ENCODE assay signal across 12 mouse cellular contexts in the genomic region with DNA sequence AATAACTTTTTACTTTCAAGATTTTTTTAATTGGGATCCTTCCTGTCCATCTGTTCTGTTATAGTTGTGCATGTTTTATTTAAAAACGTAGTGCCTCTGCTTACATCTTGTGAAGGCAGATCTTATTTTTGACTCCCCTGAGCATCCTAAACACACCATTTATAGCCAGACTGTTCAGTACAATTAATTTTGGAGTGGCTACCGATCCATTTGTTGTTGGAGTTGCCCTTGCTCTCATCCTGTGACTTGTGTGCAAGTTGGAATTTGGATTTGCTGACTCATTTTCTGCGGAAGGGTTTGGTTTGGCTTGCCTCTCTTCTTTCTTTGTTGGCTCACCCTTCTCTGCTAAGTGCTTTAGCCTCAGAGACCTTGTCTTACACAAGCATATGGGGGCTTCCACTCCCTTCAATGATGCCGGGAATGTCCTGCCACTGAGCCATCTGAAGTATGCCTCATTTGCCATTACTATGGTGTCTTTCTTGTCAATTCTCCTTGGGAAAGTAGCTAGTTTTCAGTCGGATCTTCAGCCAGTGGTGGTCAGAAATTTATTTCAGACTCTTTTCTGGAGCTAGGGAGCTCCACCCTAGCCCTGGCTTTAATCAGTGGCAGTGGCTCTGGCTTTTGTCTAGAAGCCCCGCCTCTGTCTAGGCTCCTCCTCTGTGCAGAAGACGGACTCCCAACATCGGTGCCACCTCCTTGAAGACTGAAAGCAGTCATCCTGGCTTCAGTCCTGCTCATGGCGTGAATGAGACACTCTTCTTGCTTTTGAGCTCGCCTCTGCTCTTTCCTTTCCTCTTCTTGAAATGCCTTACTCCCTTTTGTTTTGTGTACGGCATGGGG.
DNase-seq lines count a peak whose midpoint lies in the region; ATAC-seq and TF ChIP-seq lines count a peak whose summit lies in the region.
"Had no signal": no experiment of that assay in that cellular context is flagged by ENCODE, and none has a peak within 500 bp of the region (broad histone marks: within the 10 kb centered on the region; RNA-seq: fewer than 3 reads in every experiment).

No protein-coding gene starts in this region.

- TF ChIP-seq EP300 in heart, adult 2 months (IDR thresholded peaks at IDR 0.05; ENCODE audit: insufficient read depth, low read depth, low read length): no peak

- TF ChIP-seq CTCF in Patski (IDR thresholded peaks at IDR 0.05): no peak
- no peak for TF ChIP-seq CTCF in heart, adult 2 months (IDR thresholded peaks at IDR 0.05)

- 42% methylated on average over 11 of the region's 11 CpGs for WGBS in heart, adult 2 months
- 61% methylated on average over 11 of the region's 11 CpGs for WGBS in limb, embryonic 11.5 days
- 85% methylated on average over 11 of the region's 11 CpGs for WGBS in hindbrain, embryonic 10.5 days

- no peak for TF ChIP-seq POLR2A in heart, adult 2 months (IDR thresholded peaks at IDR 0.05; ENCODE audit: insufficient read depth, low read depth, low read length)

- intact Hi-C loops in heart, adult 2 months (cut with DNase I): no loop called here

- H3K27me3 ChIP-seq in Patski: peaks cover 5% of the 10 kb centered on the region
- H3K27me3 ChIP-seq in heart, adult 2 months (ENCODE audit: control insufficient read depth, insufficient read depth, low read length): no peaks in the 10 kb centered on the region
- no peaks in the 10 kb centered on the region for H3K27me3 ChIP-seq in limb, embryonic 11.5 days (ENCODE audit: control insufficient read depth, insufficient read depth, low read length)
- H3K27me3 ChIP-seq in hindbrain, embryonic 10.5 days (ENCODE audit: insufficient read depth, poor library complexity, severe bottlenecking): no peaks in the 10 kb centered on the region
- H3K27me3 ChIP-seq: stomach, embryonic 15.5 days had no signal

- CTCF ChIA-PET in Patski (lab: Charles Lee): no interaction called here

- H3K36me3 ChIP-seq in heart, adult 2 months (ENCODE audit: control insufficient read depth, insufficient read depth, low read length): no peaks in the 10 kb centered on the region
- H3K36me3 ChIP-seq in limb, embryonic 11.5 days (ENCODE audit: control insufficient read depth, insufficient read depth, low read length): no peaks in the 10 kb centered on the region
- no peaks in the 10 kb centered on the region for H3K36me3 ChIP-seq in hindbrain, embryonic 10.5 days
- H3K36me3 ChIP-seq: midbrain, embryonic 10.5 days; stomach, embryonic 15.5 days had no signal

- no peak overlapping the region for H3K4me2 ChIP-seq in limb, embryonic 11.5 days (ENCODE audit: low read depth, severe bottlenecking)
- H3K4me2 ChIP-seq: stomach, embryonic 15.5 days had no signal

- in situ Hi-C loops in Patski (cut with MboI; ENCODE audit: low pct_unique_long_range_greater_than_20kb): no loop called here

- no peaks in the 10 kb centered on the region for H3K79me2 ChIP-seq in heart, adult 2 months (replicated peaks; ENCODE audit: control insufficient read depth, insufficient read depth, low read length)

- DNase-seq in frontal cortex, postnatal 14 days (ENCODE audit: low spot score in 2 of 2): no peak
- peak; percentile 28 for DNase-seq in Patski (ENCODE audit: low read depth, low spot score)
- DNase-seq in heart, adult 2 months: peak; percentile 45 to 70
- peak; percentile 39 for DNase-seq in limb, embryonic 11.5 days (ENCODE audit: low spot score)
- no peak for DNase-seq in hindbrain, embryonic 10.5 days (ENCODE audit: low spot score)
- no peak for DNase-seq in retina, postnatal 1 day
- DNase-seq: adrenal gland, postnatal 10 days; kidney, postnatal 10 days had no signal

- POLR2A ChIA-PET in Patski (lab: Charles Lee): no interaction called here

- no peaks in the 10 kb centered on the region for H3K9me3 ChIP-seq in limb, embryonic 11.5 days (ENCODE audit: control insufficient read depth, low read length)
- H3K9me3 ChIP-seq in hindbrain, embryonic 10.5 days: no peaks in the 10 kb centered on the region
- H3K9me3 ChIP-seq: midbrain, embryonic 10.5 days; stomach, embryonic 15.5 days had no signal

- no peak overlapping the region for H3K4me3 ChIP-seq in heart, adult 2 months
- H3K4me3 ChIP-seq in limb, embryonic 11.5 days (ENCODE audit: low read depth, low read length): no peak overlapping the region
- no peak overlapping the region for H3K4me3 ChIP-seq in hindbrain, embryonic 10.5 days
- H3K4me3 ChIP-seq: midbrain, embryonic 10.5 days; stomach, embryonic 15.5 days had no signal

- ATAC-seq in frontal cortex, adult (ENCODE audit: low TSS enrichment): peak; percentile 21; the same call in 1 of the 2 replicates
- no peak for ATAC-seq in Patski
- no peak for ATAC-seq in limb, embryonic 11.5 days (ENCODE audit: insufficient number of reproducible peaks, low FRiP score, low TSS enrichment, low read depth)
- ATAC-seq in CD4-positive, CD25-positive, alpha-beta regulatory T cell, adult 4 months: no peak

- H3K27ac ChIP-seq in heart, adult 2 months: peak overlapping the region; percentile 72
- no peak overlapping the region for H3K27ac ChIP-seq in limb, embryonic 11.5 days (replicated peaks; ENCODE audit: low read depth, low read length)
- no peak overlapping the region for H3K27ac ChIP-seq in hindbrain, embryonic 10.5 days
- H3K27ac ChIP-seq: midbrain, embryonic 10.5 days; stomach, embryonic 15.5 days had no signal

- no peak overlapping the region for H3K9ac ChIP-seq in heart, adult 2 months (ENCODE audit: low read depth, low read length)
- no peak overlapping the region for H3K9ac ChIP-seq in limb, embryonic 11.5 days (ENCODE audit: low read length)
- H3K9ac ChIP-seq: stomach, embryonic 15.5 days had no signal

- no peaks in the 10 kb centered on the region; the same call in 1 of the 2 replicates for H3K4me1 ChIP-seq in heart, adult 2 months (ENCODE audit: control insufficient read depth, insufficient read depth, low read length)
- H3K4me1 ChIP-seq in limb, embryonic 11.5 days (ENCODE audit: control insufficient read depth, insufficient read depth, low read length): peaks cover 11% of the 10 kb centered on the region
- H3K4me1 ChIP-seq in hindbrain, embryonic 10.5 days (replicated peaks): peaks cover 7% of the 10 kb centered on the region; the same call in 1 of the 2 replicates
- H3K4me1 ChIP-seq: stomach, embryonic 15.5 days had no signal

Comparison
In these comparisons a context has a peak if more than half of its experiments do, and no peak if none do; other contexts are left out.
1. DNase-seq: peak in Patski (single experiment), heart, adult 2 months (2 of 2) and limb, embryonic 11.5 days (single experiment); none in frontal cortex, postnatal 14 days (0 of 2), hindbrain, embryonic 10.5 days (single experiment) and retina, postnatal 1 day (single experiment).